Mouse (Mus musculus): ENCODE data around the gene Ankub1.

Ankub1 gene

GRCm38 (mm10) chr3:57637596-57637995, 55.0 kb downstream of the Ankub1 start:
- DNase-seq (ENCODE audit: low read depth), result no peak

DNA sequence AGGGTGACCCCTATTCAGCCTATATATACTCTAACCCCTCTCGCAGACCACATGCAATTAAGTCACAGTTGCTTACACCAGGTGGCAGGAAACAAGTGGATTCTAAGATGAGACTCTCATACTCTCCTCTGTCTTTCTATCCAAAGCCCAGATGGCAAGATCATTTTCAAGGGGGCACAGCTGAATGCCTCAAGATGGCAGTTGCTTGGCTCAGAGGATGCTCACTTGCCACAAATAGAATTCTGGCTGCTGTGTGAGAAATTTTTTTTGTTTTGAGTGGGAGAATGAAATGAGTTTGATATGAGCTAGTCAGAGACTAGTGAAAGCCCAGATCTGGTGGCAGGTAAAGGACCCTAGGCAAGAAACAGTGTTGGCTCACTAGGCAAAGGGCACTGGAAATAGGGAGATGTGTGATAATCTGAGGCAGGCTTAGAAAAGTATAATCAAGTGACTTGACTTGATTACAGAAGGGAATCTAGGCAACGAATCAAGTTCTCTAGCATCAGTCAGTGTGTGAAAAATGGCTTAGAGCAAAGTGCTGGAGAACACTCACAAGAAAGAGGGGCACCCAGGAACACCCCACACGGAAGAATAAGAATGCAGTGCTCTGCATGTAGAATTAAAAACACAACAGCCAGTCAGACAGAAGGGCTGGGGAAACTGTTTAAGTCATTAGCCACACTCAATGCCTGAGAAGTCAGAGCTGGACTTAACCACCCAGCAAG, 57.7 kb downstream of the Ankub1 start:
- DNase-seq (ENCODE audit: low read depth), result no peak

DNA sequence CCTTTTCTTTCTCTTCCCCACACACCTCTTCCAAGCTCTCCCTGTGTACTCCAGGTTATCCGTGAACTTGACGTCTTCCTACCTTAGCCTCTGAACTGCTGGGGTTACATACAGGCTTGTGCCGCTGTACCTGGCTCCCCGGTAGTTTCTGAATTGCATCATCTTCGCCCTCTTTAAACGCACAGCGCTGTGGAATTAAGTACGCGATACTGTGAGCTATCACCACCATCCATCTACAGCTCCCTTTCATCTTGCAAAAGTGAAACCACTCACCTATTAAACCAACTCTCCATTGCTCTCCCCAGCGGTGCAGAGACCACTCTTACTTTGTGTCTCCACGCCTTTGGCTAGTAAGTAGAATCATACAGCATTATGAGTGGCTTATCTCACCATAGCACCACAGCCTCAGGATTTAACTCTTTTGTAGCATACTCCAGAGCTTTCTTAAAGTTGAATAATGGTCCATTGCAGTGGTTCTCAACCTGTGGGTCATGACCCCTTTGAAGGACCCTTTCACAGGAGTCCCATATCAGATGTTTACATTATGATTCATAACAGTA, 65.6 kb downstream of the Ankub1 start:
- no peak for DNase-seq (ENCODE audit: low read depth)

- DNase-seq (ENCODE audit: low read depth), result peak; percentile 46
Observed at GRCm38 (mm10) chr3:57625275-57625997, 67.2 kb downstream of the Ankub1 start.

DNA sequence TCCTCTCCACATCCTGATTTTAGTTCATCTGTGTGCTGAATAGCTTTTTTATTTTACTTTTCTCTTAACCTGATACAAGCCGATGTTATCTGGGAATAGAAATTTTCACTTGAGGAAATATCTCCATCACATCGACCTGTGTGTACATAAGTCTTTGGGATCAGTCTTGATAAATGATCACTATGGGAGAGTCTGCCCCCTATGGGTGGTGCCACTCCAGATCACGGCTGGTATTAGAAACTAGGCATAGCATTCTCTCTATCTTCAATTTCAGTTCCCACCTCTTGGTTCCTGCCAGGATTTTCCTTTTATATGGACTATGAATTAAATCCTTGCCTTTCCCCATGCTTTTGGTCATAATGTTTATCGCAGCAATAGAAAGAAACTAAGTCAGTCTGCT, 72.9 kb downstream of the Ankub1 start:
- DNase-seq (ENCODE audit: low read depth), result no peak

GRCm38 (mm10) chr3:57615652-57616051, 76.9 kb downstream of the Ankub1 start:
- no peak for DNase-seq (ENCODE audit: low read depth)

- DNase-seq (ENCODE audit: low read depth), result no peak
Observed at GRCm38 (mm10) chr3:57612430-57612997, 80.1 kb downstream of the Ankub1 start.

GRCm38 (mm10) chr3:57611776-57612175, 80.8 kb downstream of the Ankub1 start:
- DNase-seq (ENCODE audit: low read depth), result no peak
